Mouse (Mus musculus) c-Kit-positive CD71-negative TER-119-negative erythroid progenitor cells, embryonic 14.5 days (primary cell): ENCODE data around the gene Snx25.
"Not testable (repeated sequence)": the region's sequence is repeated elsewhere in the genome, so short reads cannot be mapped to it uniquely, and the experiment has no call there.

Experiments used
- DNase-seq: peaks from one replicate; pipeline ENCODE4 v3.0.0-alpha.2; 2013; ENCODE audit warnings: low read depth

Gene Snx25

GRCm38 (mm10) chr8:46137336-46137735, 14.6 kb downstream of the Snx25 start:
- DNase-seq = no peak

GRCm38 (mm10) chr8:46135546-46135945, 16.4 kb downstream of the Snx25 start:
- not testable (repeated sequence) for DNase-seq

DNA sequence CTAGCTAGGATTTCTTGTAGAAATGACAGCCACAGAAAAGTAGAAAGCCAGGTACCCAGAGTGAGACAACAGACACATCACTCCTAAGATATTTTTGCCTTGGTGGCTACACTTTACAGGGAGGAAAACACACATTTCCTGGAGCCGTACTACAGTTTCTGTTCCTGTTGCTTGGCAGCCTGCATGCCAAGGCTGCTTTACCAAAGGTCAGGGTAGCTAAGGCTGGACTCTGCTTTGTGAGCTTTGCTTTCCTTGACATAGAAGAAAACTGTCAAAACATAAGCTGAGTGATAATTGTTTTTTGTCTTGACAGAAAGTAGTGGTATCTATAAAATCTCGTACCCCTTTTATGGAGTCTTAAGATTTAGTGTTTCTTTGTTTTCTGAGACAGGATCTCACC, 21.5 kb downstream of the Snx25 start:
- no peak for DNase-seq

GRCm38 (mm10) chr8:46122498-46122897, 29.5 kb downstream of the Snx25 start:
- no peak for DNase-seq

DNA sequence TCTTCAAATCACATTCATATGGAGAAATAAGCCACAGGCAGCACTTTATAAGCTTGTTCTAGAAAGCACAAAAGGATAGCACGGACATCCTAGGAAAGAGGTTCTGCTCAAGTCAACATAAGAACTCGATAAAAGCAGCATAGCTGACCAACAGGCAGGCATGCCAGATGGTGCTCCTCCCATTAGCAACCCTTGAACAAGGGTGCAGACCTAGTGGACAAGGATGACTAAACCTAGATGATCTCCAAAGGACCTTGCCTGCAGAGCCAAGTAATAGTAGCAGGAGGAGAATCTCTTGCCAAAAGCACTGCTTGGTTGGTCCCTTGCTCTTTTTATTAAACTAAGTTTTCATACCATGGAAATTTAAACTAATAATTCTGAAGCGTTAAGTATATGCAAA, 32.8 kb downstream of the Snx25 start:
- DNase-seq = no peak

DNA sequence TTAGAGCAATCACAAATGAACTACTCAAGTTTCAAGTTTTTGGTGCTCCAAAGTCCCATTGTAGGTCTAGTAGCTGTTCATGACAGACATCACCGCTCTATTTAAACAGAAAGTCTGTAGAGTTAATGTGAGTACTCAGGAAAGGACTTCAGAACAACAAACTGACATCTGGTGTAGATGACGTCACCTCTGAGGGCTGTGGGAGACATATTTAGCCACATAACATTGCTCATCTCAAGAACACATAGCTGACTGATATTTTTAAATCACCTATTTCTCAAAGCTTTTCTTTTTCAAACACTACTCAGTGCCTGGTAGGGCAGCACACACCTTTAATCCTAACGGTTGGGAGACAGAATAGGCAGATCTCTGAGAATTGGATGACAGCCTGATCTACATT, 34.8 kb downstream of the Snx25 start:
- no peak for DNase-seq

GRCm38 (mm10) chr8:46113421-46114170, 38.4 kb downstream of the Snx25 start:
- not testable (repeated sequence) for DNase-seq

GRCm38 (mm10) chr8:46107690-46108089, 44.3 kb downstream of the Snx25 start:
- no peak for DNase-seq

GRCm38 (mm10) chr8:46103434-46103833, 48.5 kb downstream of the Snx25 start:
- no peak for DNase-seq

DNA sequence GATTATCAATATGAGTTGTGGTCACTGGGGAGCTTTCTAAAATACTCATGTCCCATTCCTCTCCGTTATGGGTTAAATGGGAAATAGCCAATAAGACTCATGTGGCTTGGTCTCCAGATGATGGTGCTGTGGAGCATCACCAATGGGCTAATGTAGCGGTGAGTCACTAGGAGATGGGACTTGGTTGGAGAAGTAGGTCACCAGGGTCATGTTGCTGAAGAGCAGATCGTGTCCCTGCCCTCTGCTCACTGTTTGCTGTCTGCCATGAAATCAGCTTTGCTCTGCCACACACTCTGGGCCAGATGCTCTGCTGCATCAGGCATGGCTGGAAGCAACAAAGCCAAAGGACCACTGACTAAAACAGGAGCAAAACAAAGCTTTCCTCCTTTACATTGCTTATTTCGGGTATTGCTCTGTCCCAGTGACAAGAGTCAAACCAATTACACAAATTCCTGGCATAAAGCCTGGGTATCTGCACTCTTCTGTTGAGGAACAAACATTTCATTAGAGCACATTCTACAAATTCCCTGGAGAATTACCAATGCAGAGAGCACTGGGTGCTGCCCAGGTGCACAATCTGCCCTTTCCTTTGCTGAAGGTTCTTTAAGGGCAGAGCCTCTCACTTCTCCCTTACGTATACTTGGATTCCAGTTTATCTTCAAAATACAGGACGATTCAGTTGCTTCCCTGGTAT, 59.1 kb downstream of the Snx25 start:
- DNase-seq = no peak

- DNase-seq = no peak
These were observed 68.8 kb downstream of the Snx25 start for GRCm38 (mm10) chr8:46083141-46083540.

GRCm38 (mm10) chr8:46081030-46081429, 70.9 kb downstream of the Snx25 start:
- no peak for DNase-seq

DNA sequence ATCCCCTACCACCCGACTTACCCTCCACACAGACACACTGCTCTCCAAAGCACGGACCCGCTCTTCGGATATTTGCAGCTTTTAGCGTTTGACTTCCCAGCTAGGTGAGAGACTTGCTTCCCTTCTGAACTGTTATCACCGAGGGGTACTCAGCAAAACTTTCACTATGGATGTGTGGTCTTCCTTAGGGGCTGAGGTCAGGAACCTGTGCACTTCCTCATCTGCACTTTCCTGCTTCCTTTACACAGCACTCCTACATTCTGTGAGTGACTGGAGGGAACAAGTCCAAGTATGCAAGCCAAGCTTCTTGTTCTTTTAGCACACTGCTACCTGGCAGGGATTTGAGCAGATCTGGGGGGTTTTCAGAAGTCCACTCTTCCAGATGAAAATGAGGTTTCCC, 73.1 kb downstream of the Snx25 start:
- DNase-seq = no peak

- DNase-seq = no peak
These were observed 76.7 kb downstream of the Snx25 start for GRCm38 (mm10) chr8:46075223-46075622.

GRCm38 (mm10) chr8:46073540-46074140, 78.3 kb downstream of the Snx25 start:
- no peak for DNase-seq

DNA sequence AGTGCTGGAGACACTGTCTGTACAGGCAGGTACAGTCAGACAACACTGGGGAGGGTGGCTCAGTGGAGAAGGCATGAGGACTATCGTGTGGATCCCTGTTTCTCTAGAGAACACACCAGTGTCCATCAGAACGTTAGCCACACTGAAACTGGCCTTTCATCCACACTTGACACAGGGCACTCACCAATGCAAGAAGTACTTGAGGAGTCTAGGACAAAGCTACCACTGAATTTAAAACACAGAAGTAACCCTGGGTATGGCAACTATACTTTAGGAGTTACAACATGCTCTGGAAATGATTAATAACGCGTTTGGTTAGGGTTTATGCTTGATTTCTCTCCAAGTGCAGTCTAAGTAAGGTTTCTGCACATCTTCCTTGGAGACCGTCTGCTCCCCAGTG, 79.2 kb downstream of the Snx25 start:
- DNase-seq = no peak

GRCm38 (mm10) chr8:46040260-46040659, 111.7 kb downstream of the Snx25 start:
- no peak for DNase-seq

GRCm38 (mm10) chr8:46039666-46040065, 112.3 kb downstream of the Snx25 start:
- no peak for DNase-seq

GRCm38 (mm10) chr8:46036217-46036616, 115.7 kb downstream of the Snx25 start:
- no peak for DNase-seq

DNA sequence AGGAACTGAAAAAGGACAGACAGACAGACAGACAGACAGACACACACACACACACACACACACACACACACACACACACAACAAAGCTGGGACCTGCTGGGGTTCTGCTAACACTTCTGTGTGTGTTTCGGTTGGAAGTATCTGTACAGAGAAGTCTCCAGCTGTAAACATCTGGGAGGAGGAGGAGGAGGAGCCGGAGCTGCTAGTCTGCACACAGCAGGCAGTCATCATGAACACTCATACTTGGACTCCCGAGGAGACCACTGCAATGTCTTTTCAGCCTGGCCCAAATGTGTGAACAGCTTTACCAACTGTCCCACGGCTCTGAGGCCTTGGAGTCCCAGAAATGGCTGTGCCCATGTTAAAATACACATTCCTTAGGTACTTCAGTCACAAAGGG, 127.6 kb downstream of the Snx25 start:
- DNase-seq = no peak

- DNase-seq = no peak
These were observed 129.2 kb downstream of the Snx25 start for GRCm38 (mm10) chr8:46022758-46023157.

DNA sequence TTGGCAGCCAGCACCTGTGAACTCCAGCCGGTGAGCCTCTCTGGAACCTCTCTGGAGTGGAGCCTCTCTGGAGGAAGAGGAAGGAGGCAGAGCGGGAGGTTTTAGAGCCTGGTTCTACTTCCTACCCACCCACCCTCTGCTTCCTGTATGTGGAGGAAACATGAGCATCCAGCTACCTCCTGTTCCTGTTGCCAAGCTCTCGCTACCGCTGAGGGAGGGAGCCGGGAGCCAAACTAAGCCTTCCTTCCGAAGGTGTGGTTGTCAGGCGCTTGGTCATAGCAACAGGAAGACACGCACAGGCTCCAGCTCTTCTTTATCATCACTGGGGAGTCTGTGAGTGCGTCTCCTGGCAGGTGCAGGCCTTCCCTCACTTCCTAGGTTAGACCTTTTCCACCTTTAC, 129.8 kb downstream of the Snx25 start:
- DNase-seq = no peak
